Mouse (Mus musculus) intestine, embryonic 15.5 days (tissue): ENCODE results near the gene Hist1h1d. TPM values are rescaled to one million over a fixed set of nuclear protein-coding genes. Genes with fewer than 3 reads are reported as not detected.

Experiments
- ATAC-seq: fragments of 200-750 bp; cut with Nextera tagmentation; 2 replicates; pipeline ENCODE4 v1.8.0; 2017; ENCODE audit warnings: moderate TSS enrichment, moderate library complexity
- H3K27ac ChIP-seq: fragments of 300-500 bp; sonication (generic); 2 replicates; pipeline ENCODE4 v1.5.1; 2015; ENCODE audit warnings: mild to moderate bottlenecking, inconsistent platforms
- H3K27me3 ChIP-seq: fragments of 300-500 bp; sonication (generic); replicated peaks from 2 replicates; pipeline ENCODE4 v1.6.1; 2015; ENCODE audit warnings: inconsistent platforms
- H3K36me3 ChIP-seq: fragments of 300-500 bp; sonication (generic); 2 replicates; pipeline ENCODE4 v1.6.1; 2015; ENCODE audit warnings: inconsistent platforms
- H3K4me1 ChIP-seq: fragments of 300-500 bp; sonication (generic); replicated peaks from 2 replicates; pipeline ENCODE4 v1.6.1; 2015; ENCODE audit warnings: inconsistent platforms
- H3K4me2 ChIP-seq: fragments of 300-500 bp; sonication (generic); replicated peaks from 2 replicates; pipeline ENCODE4 v1.6.1; 2015; ENCODE audit warnings: mild to moderate bottlenecking, inconsistent platforms
- H3K4me3 ChIP-seq: fragments of 300-500 bp; sonication (generic); replicated peaks from 2 replicates; pipeline ENCODE4 v1.5.1; 2015; ENCODE audit warnings: inconsistent platforms
- H3K9ac ChIP-seq: fragments of 300-500 bp; sonication (generic); 2 replicates; pipeline ENCODE4 v1.6.1; 2015; ENCODE audit warnings: inconsistent platforms
- H3K9me3 ChIP-seq: fragments of 300-500 bp; sonication (generic); 2 replicates; pipeline ENCODE4 v1.6.1; 2016; ENCODE audit warnings: inconsistent platforms
- WGBS: fragments of 180-500 bp; shearing (Covaris S2); methylation state at CpG from one replicate; pipeline ENCODE4 v1.1.7; 2015; 5-methylcytosine and 5-hydroxymethylcytosine counted together
- polyA plus RNA-seq: library from polyadenylated mRNA; unstranded; fragments of >200 nt; fragmentation: Nextera tagmentation; extraction: Ambion mirVana; gene quantifications from 2 replicates; pipeline ENCODE4 v1.2.1, GENCODE M21; 2015

Hist1h1d gene
- polyA plus RNA-seq, result 0.46 and 0.64 TPM in 2 replicates

- peaks cover 3% of the 10 kb centered on the region for H3K4me1 ChIP-seq
- peak within 1 kb of the TSS; percentile 98 for H3K27ac ChIP-seq
- H3K4me2 ChIP-seq, result peak within 1 kb of the TSS; percentile 61; the same call in 1 of the 2 replicates
- no peak within 1 kb of the TSS for H3K4me3 ChIP-seq
- H3K36me3 ChIP-seq, result no peaks in the 10 kb centered on the region
- no peak within 1 kb of the TSS for H3K9ac ChIP-seq
- no peak for ATAC-seq
- no peaks in the 10 kb centered on the region for H3K9me3 ChIP-seq
- no peaks in the 10 kb centered on the region for H3K27me3 ChIP-seq
Measured at GRCm38 (mm10) chr13:23552962-23553361, at the start of gene Hist1h1d. Hist1h1d (plus strand) TSS chr13:23553262.

GRCm38 (mm10) chr13:23503797-23504196 is 49.3 kb upstream of the Hist1h1d start:
- no peaks in the 10 kb centered on the region for H3K9me3 ChIP-seq
- WGBS, result 6% methylated on average over 9 of the region's 9 CpGs
- H3K27ac ChIP-seq, result no peak overlapping the region
- no peaks in the 10 kb centered on the region for H3K36me3 ChIP-seq
- H3K9ac ChIP-seq, result no peak overlapping the region
- ATAC-seq, result no peak; the same call in 1 of the 2 replicates
- no peaks in the 10 kb centered on the region for H3K27me3 ChIP-seq
- no peak overlapping the region for H3K4me3 ChIP-seq
- peaks cover 4% of the 10 kb centered on the region; the same call in 1 of the 2 replicates for H3K4me1 ChIP-seq
- 0 out of 2 replicates have a peak overlapping the region, but pooled peaks have one; percentile 17 for H3K4me2 ChIP-seq

GRCm38 (mm10) chr13:23505662-23506345 is 47.3 kb upstream of the Hist1h1d start:
- Histone ChIP-seq H3K27ac (no peak overlapping the region), H3K4me3 (peak overlapping the region; percentile 26), H3K36me3 (no peaks in the 10 kb centered on the region), H3K9me3 (no peaks in the 10 kb centered on the region), H3K4me1 (peaks cover 10% of the 10 kb centered on the region), H3K4me2 (peak overlapping the region; percentile 57), H3K9ac (peak overlapping the region; percentile 34), H3K27me3 (no peaks in the 10 kb centered on the region)
- no peak for ATAC-seq
- 20% methylated on average over 14 of the region's 14 CpGs for WGBS

- 18% methylated on average over 13 of the region's 13 CpGs for WGBS
- Histone ChIP-seq H3K27me3 (no peaks in the 10 kb centered on the region), H3K4me1 (peaks cover 10% of the 10 kb centered on the region), H3K4me3 (peak overlapping the region; percentile 26; the same call in 1 of the 2 replicates), H3K9ac (no peak overlapping the region), H3K36me3 (no peaks in the 10 kb centered on the region), H3K27ac (no peak overlapping the region), H3K9me3 (no peaks in the 10 kb centered on the region), H3K4me2 (peak overlapping the region; percentile 57)
- ATAC-seq, result peak; percentile 24; the same call in 1 of the 2 replicates
Measured at GRCm38 (mm10) chr13:23506351-23506750, 46.7 kb upstream of the Hist1h1d start.

- Histone ChIP-seq H3K9me3 (no peaks in the 10 kb centered on the region), H3K4me3 (no peak overlapping the region), H3K27me3 (no peaks in the 10 kb centered on the region), H3K4me2 (peak overlapping the region; percentile 39), H3K9ac (no peak overlapping the region), H3K4me1 (peaks cover 10% of the 10 kb centered on the region), H3K27ac (no peak overlapping the region), H3K36me3 (no peaks in the 10 kb centered on the region)
- 45% methylated on average over 14 of the region's 14 CpGs for WGBS
- ATAC-seq, result no peak
Measured at GRCm38 (mm10) chr13:23506819-23507515, 46.1 kb upstream of the Hist1h1d start.

GRCm38 (mm10) chr13:23510127-23510526 is 42.9 kb upstream of the Hist1h1d start:
- H3K36me3 ChIP-seq, result no peaks in the 10 kb centered on the region
- peak; percentile 77 for ATAC-seq
- 23% methylated on average over 1 of the region's 1 CpGs for WGBS

GRCm38 (mm10) chr13:23513517-23513916 is 39.5 kb upstream of the Hist1h1d start:
- 79% methylated on average over 1 of the region's 1 CpGs for WGBS
- no peak overlapping the region for H3K4me2 ChIP-seq
- H3K4me1 ChIP-seq, result peaks cover 9% of the 10 kb centered on the region; the same call in 1 of the 2 replicates
- no peak overlapping the region for H3K4me3 ChIP-seq
- H3K9ac ChIP-seq, result no peak overlapping the region
- no peaks in the 10 kb centered on the region for H3K9me3 ChIP-seq
- H3K27me3 ChIP-seq, result no peaks in the 10 kb centered on the region
- H3K27ac ChIP-seq, result no peak overlapping the region
- H3K36me3 ChIP-seq, result no peaks in the 10 kb centered on the region
- ATAC-seq, result no peak

More at GRCm38 (mm10) chr13:23510127-23510526, 42.9 kb upstream of the Hist1h1d start:
- no peaks in the 10 kb centered on the region for H3K27me3 ChIP-seq
- H3K4me2 ChIP-seq, result no peak overlapping the region
- no peaks in the 10 kb centered on the region for H3K9me3 ChIP-seq
- H3K9ac ChIP-seq, result no peak overlapping the region
- H3K4me3 ChIP-seq, result no peak overlapping the region
- peaks cover 10% of the 10 kb centered on the region for H3K4me1 ChIP-seq
- no peak overlapping the region for H3K27ac ChIP-seq

GRCm38 (mm10) chr13:23515281-23515680 is 37.8 kb upstream of the Hist1h1d start:
- peaks cover 6% of the 10 kb centered on the region; the same call in 1 of the 2 replicates for H3K4me1 ChIP-seq
- 82% methylated on average over 5 of the region's 5 CpGs for WGBS
- no peak for ATAC-seq
- no peak overlapping the region for H3K4me3 ChIP-seq
- H3K9me3 ChIP-seq, result no peaks in the 10 kb centered on the region
- no peaks in the 10 kb centered on the region for H3K36me3 ChIP-seq
- H3K27ac ChIP-seq, result no peak overlapping the region
- no peak overlapping the region for H3K9ac ChIP-seq
- no peak overlapping the region for H3K4me2 ChIP-seq
- H3K27me3 ChIP-seq, result no peaks in the 10 kb centered on the region

- WGBS, result 46% methylated on average over 15 of the region's 15 CpGs
- Histone ChIP-seq H3K27ac (no peak overlapping the region), H3K36me3 (no peaks in the 10 kb centered on the region), H3K9ac (0 out of 2 replicates have a peak overlapping the region, but pooled peaks have one; percentile 17), H3K9me3 (no peaks in the 10 kb centered on the region), H3K4me1 (0 out of 2 replicates have a peak, but pooled peaks cover 2% of the 10 kb centered on the region), H3K27me3 (no peaks in the 10 kb centered on the region), H3K4me3 (peak overlapping the region; percentile 27), H3K4me2 (peak overlapping the region; percentile 61)
- ATAC-seq, result no peak
Measured at GRCm38 (mm10) chr13:23515826-23516620, 37.0 kb upstream of the Hist1h1d start.

GRCm38 (mm10) chr13:23516822-23517602 is 36.0 kb upstream of the Hist1h1d start:
- ATAC-seq, result peak; percentile 76
- H3K9me3 ChIP-seq, result no peaks in the 10 kb centered on the region
- under 1% methylated on average over 19 of the region's 19 CpGs for WGBS
- no peaks in the 10 kb centered on the region for H3K36me3 ChIP-seq
- no peak overlapping the region for H3K27ac ChIP-seq
- 0 out of 2 replicates have a peak overlapping the region, but pooled peaks have one; percentile 33 for H3K9ac ChIP-seq
- H3K4me3 ChIP-seq, result peak overlapping the region; percentile 45
- H3K27me3 ChIP-seq, result no peaks in the 10 kb centered on the region
- peak overlapping the region; percentile 75 for H3K4me2 ChIP-seq
- H3K4me1 ChIP-seq, result 0 out of 2 replicates have a peak, but pooled peaks cover 2% of the 10 kb centered on the region

GRCm38 (mm10) chr13:23517603-23518294 is 35.3 kb upstream of the Hist1h1d start:
- 0 out of 2 replicates have a peak, but pooled peaks cover 2% of the 10 kb centered on the region for H3K4me1 ChIP-seq
- ATAC-seq, result peak; percentile 92
- peak overlapping the region; percentile 45 for H3K4me3 ChIP-seq
- H3K27me3 ChIP-seq, result no peaks in the 10 kb centered on the region
- peak overlapping the region; percentile 59; the same call in 1 of the 2 replicates for H3K27ac ChIP-seq
- WGBS, result under 1% methylated on average over 27 of the region's 27 CpGs
- H3K9me3 ChIP-seq, result no peaks in the 10 kb centered on the region
- H3K36me3 ChIP-seq, result no peaks in the 10 kb centered on the region
- peak overlapping the region; percentile 75 for H3K4me2 ChIP-seq
- H3K9ac ChIP-seq, result 0 out of 2 replicates have a peak overlapping the region, but pooled peaks have one; percentile 33
